Mouse (Mus musculus) embryonic facial prominence, embryonic 15.5 days (tissue): ENCODE measurements around the gene Gfod1. TPM values are rescaled to one million over a fixed set of nuclear protein-coding genes. Genes with fewer than 3 reads are reported as not detected.

Experiments used
- ATAC-seq: fragments of 200-750 bp; cut with Nextera tagmentation; 2 replicates; pipeline ENCODE4 v1.8.0; 2017; ENCODE audit warnings: low read depth, moderate TSS enrichment; ENCODE audit not compliant: insufficient number of reproducible peaks, low FRiP score, low TSS enrichment
- H3K27ac ChIP-seq: fragments of 300-500 bp; sonication (generic); replicated peaks from 2 replicates; pipeline ENCODE4 v1.5.1; 2015; ENCODE audit warnings: mild to moderate bottlenecking, inconsistent platforms
- H3K27me3 ChIP-seq: fragments of 300-500 bp; sonication (generic); 2 replicates; pipeline ENCODE4 v1.6.1; 2015; ENCODE audit warnings: inconsistent platforms
- H3K36me3 ChIP-seq: fragments of 300-500 bp; sonication (generic); 2 replicates; pipeline ENCODE4 v1.6.1; 2015; ENCODE audit warnings: mild to moderate bottlenecking, inconsistent platforms
- H3K4me1 ChIP-seq: fragments of 300-500 bp; sonication (generic); 2 replicates; pipeline ENCODE4 v1.6.1; 2015; ENCODE audit warnings: inconsistent platforms
- H3K4me2 ChIP-seq: fragments of 300-500 bp; sonication (generic); replicated peaks from 2 replicates; pipeline ENCODE4 v1.6.1; 2015; ENCODE audit warnings: mild to moderate bottlenecking, inconsistent platforms
- H3K4me3 ChIP-seq: fragments of 300-500 bp; sonication (generic); replicated peaks from 2 replicates; pipeline ENCODE4 v1.5.1; 2015; ENCODE audit warnings: mild to moderate bottlenecking, inconsistent platforms
- H3K9ac ChIP-seq: fragments of 300-500 bp; sonication (generic); 2 replicates; pipeline ENCODE4 v1.6.1; 2015; ENCODE audit warnings: inconsistent platforms
- H3K9me3 ChIP-seq: fragments of 300-500 bp; sonication (generic); replicated peaks from 2 replicates; pipeline ENCODE4 v1.6.1; 2016; ENCODE audit warnings: inconsistent platforms
- WGBS: fragments of 180-500 bp; shearing (Covaris S2); methylation state at CpG from one replicate; pipeline ENCODE4 v1.1.7; 2015; 5-methylcytosine and 5-hydroxymethylcytosine counted together
- polyA plus RNA-seq: library from polyadenylated mRNA; unstranded; fragments of >200 nt; fragmentation: Nextera tagmentation; extraction: Ambion mirVana; gene quantifications from 2 replicates; pipeline ENCODE4 v1.2.1, GENCODE M21; 2015

The Gfod1 gene
- polyA plus RNA-seq, 1 experiment from 2014 or later, result 1.0 TPM

- Histone ChIP-seq H3K4me3 (no peak overlapping the region), H3K4me2 (no peak overlapping the region), H3K4me1 (peaks cover 29% of the 10 kb centered on the region), H3K36me3 (no peaks in the 10 kb centered on the region), H3K27me3 (no peaks in the 10 kb centered on the region), H3K9ac (no peak overlapping the region), H3K27ac (no peak overlapping the region), H3K9me3 (no peaks in the 10 kb centered on the region)
- ATAC-seq, result no peak
- 82% methylated on average over 3 of the region's 3 CpGs for WGBS
Observed at GRCm38 (mm10) chr13:43243240-43243639, 60.7 kb downstream of the Gfod1 start.

DNA sequence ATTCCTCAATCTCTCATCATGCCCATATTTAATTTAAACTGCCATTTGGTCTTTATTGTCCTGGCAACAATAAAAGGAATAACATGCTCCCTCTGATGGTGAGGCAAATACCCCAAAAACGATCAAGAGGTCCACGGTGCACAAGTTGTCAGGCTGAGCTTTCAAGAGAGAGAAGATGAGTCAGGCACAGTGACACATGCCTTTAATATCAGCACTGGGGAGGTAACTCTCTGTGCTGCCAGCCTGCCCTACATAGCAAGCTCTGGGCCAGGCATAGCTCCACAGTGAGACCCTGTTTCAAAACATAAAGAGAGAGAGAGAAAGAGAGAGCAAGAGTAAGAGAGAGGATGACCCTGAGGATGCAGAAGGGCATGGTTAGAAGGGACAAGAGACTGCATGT lies 62.2 kb downstream of the Gfod1 start:
- H3K9me3 ChIP-seq, result no peaks in the 10 kb centered on the region
- WGBS, result 52% methylated on average over 2 of the region's 2 CpGs
- no peak overlapping the region; the same call in 1 of the 2 replicates for H3K27ac ChIP-seq
- H3K9ac ChIP-seq, result no peak overlapping the region
- no peak overlapping the region for H3K4me2 ChIP-seq
- no peaks in the 10 kb centered on the region for H3K27me3 ChIP-seq
- H3K4me3 ChIP-seq, result no peak overlapping the region
- no peak for ATAC-seq
- H3K4me1 ChIP-seq, result peaks cover 29% of the 10 kb centered on the region
- H3K36me3 ChIP-seq, result no peaks in the 10 kb centered on the region

DNA sequence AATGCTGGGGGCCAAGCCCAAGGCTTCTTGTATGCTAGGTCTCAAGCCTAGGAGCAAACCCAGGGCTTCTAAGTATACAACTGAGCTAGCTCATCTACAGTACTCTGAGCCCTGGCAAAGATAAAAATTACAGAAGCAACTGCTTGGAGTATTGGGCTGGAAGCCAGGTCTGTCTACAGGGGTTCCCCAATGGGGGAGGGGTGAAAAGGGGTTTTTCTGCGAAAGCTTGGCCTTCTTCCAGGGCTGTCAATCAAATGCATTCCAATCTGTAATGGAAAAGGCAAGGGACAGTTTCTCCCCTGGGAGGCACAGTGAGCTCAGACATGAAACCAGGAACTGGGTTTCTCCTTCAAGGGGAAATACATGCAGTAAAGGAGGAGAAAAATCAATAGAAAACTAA lies 62.9 kb downstream of the Gfod1 start:
- Histone ChIP-seq H3K4me1 (peaks cover 29% of the 10 kb centered on the region), H3K4me2 (no peak overlapping the region), H3K36me3 (no peaks in the 10 kb centered on the region), H3K27ac (no peak overlapping the region), H3K9ac (no peak overlapping the region), H3K4me3 (no peak overlapping the region), H3K9me3 (no peaks in the 10 kb centered on the region), H3K27me3 (no peaks in the 10 kb centered on the region)
- 17% methylated on average over 1 of the region's 1 CpGs for WGBS
- no peak for ATAC-seq

DNA sequence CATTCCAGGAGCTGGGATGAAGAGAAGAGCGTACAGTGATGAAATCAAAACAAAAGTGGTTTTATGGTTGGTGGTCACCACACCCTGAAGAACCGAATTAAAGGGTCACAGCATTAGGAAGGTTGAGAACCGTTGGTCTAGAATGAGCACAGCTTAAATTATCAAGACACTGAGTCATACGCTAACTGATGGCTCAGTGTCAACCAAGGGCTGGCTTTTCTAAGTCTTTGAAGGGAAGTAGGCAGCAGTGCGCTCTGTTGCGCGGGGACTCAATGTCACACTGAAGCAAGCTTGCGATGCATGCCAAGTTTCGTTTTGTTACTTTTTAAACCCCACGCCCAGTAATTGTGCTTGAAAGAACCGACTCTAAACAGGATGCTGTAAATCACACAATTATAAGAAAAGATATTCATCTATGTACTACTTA lies 64.2 kb downstream of the Gfod1 start:
- Histone ChIP-seq H3K36me3 (no peaks in the 10 kb centered on the region), H3K4me3 (no peak overlapping the region), H3K27ac (no peak overlapping the region), H3K9ac (no peak overlapping the region), H3K27me3 (no peaks in the 10 kb centered on the region), H3K4me1 (peaks cover 41% of the 10 kb centered on the region), H3K4me2 (no peak overlapping the region), H3K9me3 (no peaks in the 10 kb centered on the region)
- no peak for ATAC-seq
- 78% methylated on average over 11 of the region's 11 CpGs for WGBS

GRCm38 (mm10) chr13:43236630-43237029 lies 67.3 kb downstream of the Gfod1 start:
- 73% methylated on average over 6 of the region's 6 CpGs for WGBS
- Histone ChIP-seq H3K9ac (no peak overlapping the region), H3K4me1 (peaks cover 38% of the 10 kb centered on the region), H3K27ac (no peak overlapping the region), H3K4me3 (no peak overlapping the region), H3K9me3 (no peaks in the 10 kb centered on the region), H3K27me3 (no peaks in the 10 kb centered on the region), H3K4me2 (no peak overlapping the region), H3K36me3 (no peaks in the 10 kb centered on the region)
- ATAC-seq, result no peak

- 72% methylated on average over 4 of the region's 4 CpGs for WGBS
- ATAC-seq, result no peak
- Histone ChIP-seq H3K4me2 (no peak overlapping the region), H3K9me3 (no peaks in the 10 kb centered on the region), H3K36me3 (no peaks in the 10 kb centered on the region), H3K27ac (0 out of 2 replicates have a peak overlapping the region, but pooled peaks have one; percentile 28), H3K9ac (no peak overlapping the region), H3K27me3 (no peaks in the 10 kb centered on the region), H3K4me3 (no peak overlapping the region), H3K4me1 (peaks cover 39% of the 10 kb centered on the region)
Observed at GRCm38 (mm10) chr13:43235982-43236381, 68.0 kb downstream of the Gfod1 start.

DNA sequence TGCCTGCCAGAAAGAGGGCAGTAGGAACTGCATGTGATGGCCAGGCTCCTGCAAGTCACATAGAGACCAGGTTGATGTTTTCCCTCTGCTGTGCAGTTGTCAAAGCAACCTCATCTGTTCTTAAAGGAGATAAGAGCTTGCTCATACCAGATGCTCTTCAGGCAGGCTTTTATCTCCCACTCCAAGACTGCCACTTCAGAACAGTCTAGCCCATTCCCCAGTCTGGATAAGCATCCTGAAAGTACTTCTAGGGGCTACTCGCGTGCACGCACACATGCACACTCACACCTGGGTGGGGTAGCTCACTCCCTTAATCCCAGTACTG lies 68.4 kb downstream of the Gfod1 start:
- H3K27ac ChIP-seq, result 0 out of 2 replicates have a peak overlapping the region, but pooled peaks have one; percentile 28
- H3K36me3 ChIP-seq, result no peaks in the 10 kb centered on the region
- peaks cover 41% of the 10 kb centered on the region for H3K4me1 ChIP-seq
- H3K4me2 ChIP-seq, result no peak overlapping the region
- H3K27me3 ChIP-seq, result no peaks in the 10 kb centered on the region
- WGBS, result 69% methylated on average over 3 of the region's 3 CpGs
- H3K4me3 ChIP-seq, result no peak overlapping the region
- no peaks in the 10 kb centered on the region for H3K9me3 ChIP-seq
- no peak overlapping the region for H3K9ac ChIP-seq
- 0 out of 2 replicates have a peak, but pooled peaks have one; percentile 9 for ATAC-seq

- no peak overlapping the region for H3K27ac ChIP-seq
- ATAC-seq, result no peak
- H3K4me1 ChIP-seq, result peaks cover 46% of the 10 kb centered on the region
- no peak overlapping the region for H3K4me2 ChIP-seq
- WGBS, result 46% methylated on average over 9 of the region's 9 CpGs
- no peak overlapping the region for H3K9ac ChIP-seq
- H3K4me3 ChIP-seq, result no peak overlapping the region
- no peaks in the 10 kb centered on the region for H3K27me3 ChIP-seq
- H3K9me3 ChIP-seq, result no peaks in the 10 kb centered on the region
- no peaks in the 10 kb centered on the region for H3K36me3 ChIP-seq
Observed at GRCm38 (mm10) chr13:43234869-43235585, 68.9 kb downstream of the Gfod1 start.

GRCm38 (mm10) chr13:43233331-43233730 lies 70.6 kb downstream of the Gfod1 start:
- Histone ChIP-seq H3K4me2 (no peak overlapping the region), H3K9ac (no peak overlapping the region), H3K4me1 (peaks cover 50% of the 10 kb centered on the region), H3K36me3 (no peaks in the 10 kb centered on the region), H3K27ac (0 out of 2 replicates have a peak overlapping the region, but pooled peaks have one; percentile 29), H3K9me3 (no peaks in the 10 kb centered on the region), H3K4me3 (no peak overlapping the region), H3K27me3 (no peaks in the 10 kb centered on the region)
- 61% methylated on average over 4 of the region's 4 CpGs for WGBS
- no peak for ATAC-seq

DNA sequence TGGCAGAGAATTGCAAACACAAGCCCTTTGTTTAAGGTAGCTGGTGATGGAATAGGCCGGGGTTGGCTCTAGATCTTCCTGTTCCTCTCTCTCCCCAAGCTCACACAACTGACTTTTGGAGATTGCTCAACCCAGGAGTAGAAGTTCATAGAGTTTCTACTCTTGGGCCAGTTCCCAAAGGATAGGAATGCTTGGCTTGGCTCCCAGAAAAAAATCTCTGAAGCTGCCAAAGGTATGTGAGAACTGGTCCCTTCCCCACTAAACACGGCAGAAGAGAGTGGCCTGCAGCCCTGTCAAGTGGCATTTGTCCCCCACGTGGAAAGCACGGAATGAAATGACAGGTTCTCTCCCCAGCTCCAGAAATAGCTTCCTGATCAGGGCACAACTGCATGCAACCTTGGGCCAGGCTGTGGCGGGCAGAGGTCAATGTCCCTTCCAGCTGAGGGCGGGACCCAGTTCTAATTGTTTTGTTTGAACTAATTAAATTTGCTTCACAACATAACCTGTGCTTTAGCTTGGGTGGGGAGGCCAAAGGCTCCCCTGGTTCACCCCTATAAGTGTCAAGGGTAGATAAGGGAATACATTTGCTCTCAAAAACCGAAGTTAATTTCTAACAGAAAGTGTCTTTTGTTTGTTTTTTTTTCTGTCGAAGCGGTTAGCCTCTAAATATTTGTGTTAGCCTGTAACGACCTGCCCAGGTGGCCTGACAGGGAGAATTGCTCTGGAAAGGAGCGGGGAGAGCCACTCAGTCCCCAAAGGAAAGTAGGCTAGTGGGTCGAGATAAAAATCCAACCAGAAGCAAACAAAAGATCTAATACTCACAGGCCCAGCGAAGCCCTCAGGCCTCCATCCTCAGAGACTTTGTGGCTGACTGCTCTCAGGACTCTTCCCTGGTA lies 71.8 kb downstream of the Gfod1 start:
- H3K9ac ChIP-seq, result no peak overlapping the region
- no peaks in the 10 kb centered on the region for H3K27me3 ChIP-seq

GRCm38 (mm10) chr13:43230842-43231241 lies 73.1 kb downstream of the Gfod1 start:
- H3K9ac ChIP-seq, result no peak overlapping the region
- H3K4me1 ChIP-seq, result peaks cover 47% of the 10 kb centered on the region
- H3K27ac ChIP-seq, result peak overlapping the region; percentile 72
- 50% methylated on average over 4 of the region's 4 CpGs for WGBS
- no peak for ATAC-seq
- H3K4me3 ChIP-seq, result no peak overlapping the region
- no peaks in the 10 kb centered on the region for H3K9me3 ChIP-seq
- no peak overlapping the region for H3K4me2 ChIP-seq
- no peaks in the 10 kb centered on the region for H3K27me3 ChIP-seq
- H3K36me3 ChIP-seq, result no peaks in the 10 kb centered on the region

More for the DNA sequence above, 71.8 kb downstream of the Gfod1 start:
- Histone ChIP-seq H3K4me3 (no peak overlapping the region), H3K4me1 (peaks cover 50% of the 10 kb centered on the region), H3K36me3 (no peaks in the 10 kb centered on the region), H3K27ac (peak overlapping the region; percentile 72), H3K9me3 (no peaks in the 10 kb centered on the region), H3K4me2 (no peak overlapping the region)
- ATAC-seq, result peak; percentile 25; the same call in 1 of the 2 replicates
- WGBS, result 26% methylated on average over 13 of the region's 13 CpGs
